Mouse (Mus musculus): ENCODE data around the gene Il1rap.
A peak's percentile ranks its signal among the peaks of the same experiment; 100 is the strongest.

Il1rap gene

DNA sequence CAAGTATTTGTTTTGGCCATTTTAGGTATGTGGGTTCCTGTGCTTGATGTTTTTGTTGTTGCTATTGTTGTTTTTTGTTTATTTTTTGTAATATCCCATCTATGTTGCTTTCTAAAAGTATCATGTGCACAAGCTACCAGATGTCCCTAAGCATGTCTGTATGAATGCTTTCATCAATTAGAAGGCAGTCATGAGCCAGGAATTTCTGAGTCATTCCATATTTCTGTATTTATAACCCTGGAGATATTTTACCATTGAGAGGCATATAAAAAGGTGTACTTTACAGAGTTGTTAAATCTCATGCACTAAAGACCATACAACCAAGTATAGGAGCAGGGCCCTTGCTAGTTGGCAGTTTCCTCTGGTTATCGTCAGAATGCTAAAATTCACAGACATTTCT lies 41.6 kb downstream of the Il1rap start:
- no peak for DNase-seq

DNA sequence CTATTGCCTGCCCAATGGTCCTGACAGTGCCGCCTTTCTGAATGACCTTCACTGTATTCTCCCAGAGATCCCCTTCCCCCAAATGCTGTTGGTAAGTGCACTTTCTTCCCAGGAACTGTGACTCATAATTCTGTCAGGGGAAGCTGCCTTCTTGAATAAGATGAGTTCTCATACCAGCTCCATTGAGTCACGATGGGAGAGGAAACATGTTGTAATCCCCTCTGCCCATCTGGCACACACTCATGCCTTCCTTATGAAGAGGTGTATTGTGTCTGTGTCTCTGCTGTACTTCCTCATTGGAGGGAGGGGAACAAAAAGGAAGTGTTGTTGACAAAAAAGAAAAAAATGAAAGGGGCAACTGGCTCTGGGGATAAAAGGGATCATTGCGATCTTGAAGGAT lies 44.6 kb downstream of the Il1rap start:
- no peak for DNase-seq

GRCm38 (mm10) chr16:26634800-26635199 lies 53.3 kb downstream of the Il1rap start:
- no peak for DNase-seq

GRCm38 (mm10) chr16:26643077-26643476 lies 61.6 kb downstream of the Il1rap start:
- DNase-seq: no peak

DNA sequence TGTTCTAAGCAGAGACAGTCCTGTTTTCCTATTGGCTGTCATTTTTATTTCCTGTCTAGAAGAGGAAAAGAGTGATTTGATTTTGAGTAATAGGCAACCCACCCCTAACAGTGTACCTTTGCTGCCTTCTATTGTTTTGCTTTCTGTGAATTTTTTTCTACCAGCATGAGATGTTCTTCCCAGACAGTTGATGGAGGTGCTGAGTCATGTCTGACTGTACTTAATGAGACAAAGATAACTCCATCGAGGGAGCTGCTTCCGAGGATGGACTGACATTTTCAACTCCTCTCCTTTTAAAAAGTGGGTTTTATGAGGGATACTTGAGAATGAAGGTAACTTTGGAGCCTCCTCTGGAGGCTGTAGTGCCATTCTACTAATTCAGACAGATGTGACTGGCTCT lies 64.6 kb downstream of the Il1rap start:
- no peak for DNase-seq

- no peak for DNase-seq
These were observed 65.5 kb downstream of the Il1rap start for GRCm38 (mm10) chr16:26647036-26647435.

GRCm38 (mm10) chr16:26662722-26663436 lies 81.4 kb downstream of the Il1rap start:
- DNase-seq: no peak

DNA sequence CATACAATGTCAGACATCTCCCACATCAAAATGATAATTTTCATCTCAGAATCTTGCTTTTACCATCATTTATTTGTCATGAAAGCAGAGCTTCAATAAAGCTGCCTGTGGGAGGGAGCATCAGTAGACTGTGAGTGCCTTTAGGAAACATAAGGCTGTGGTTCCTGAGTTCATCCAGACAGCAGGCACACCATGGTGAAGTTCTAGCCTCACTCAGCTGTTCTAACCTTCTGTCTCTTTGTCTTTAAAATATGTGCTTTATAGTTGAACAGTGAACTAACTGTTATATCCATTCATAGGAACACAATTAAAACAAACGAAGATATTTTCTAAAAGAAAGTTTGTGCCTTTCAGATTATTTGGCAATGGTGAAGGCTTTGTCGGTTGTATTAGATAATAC lies 84.9 kb downstream of the Il1rap start:
- no peak for DNase-seq

GRCm38 (mm10) chr16:26669081-26669480 lies 87.6 kb downstream of the Il1rap start:
- DNase-seq: no peak

DNA sequence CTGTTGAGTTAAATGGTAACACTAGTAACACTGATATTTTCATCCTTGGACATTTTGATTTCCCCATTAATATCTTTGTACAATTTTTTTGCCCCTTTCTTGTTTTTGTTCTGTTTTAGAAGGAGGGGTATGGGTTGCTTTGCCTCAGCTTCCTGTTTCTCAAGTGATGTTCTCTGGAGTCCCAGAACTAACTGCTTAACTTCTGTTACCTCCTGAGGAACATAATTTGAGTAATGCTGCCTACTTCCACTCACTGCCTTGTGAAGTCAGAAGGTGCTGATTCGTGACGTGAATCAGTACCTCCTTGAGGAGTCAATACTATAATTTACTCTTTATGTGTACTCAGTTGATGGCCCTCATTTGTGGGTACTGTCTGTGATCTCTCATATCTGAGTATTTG lies 98.9 kb downstream of the Il1rap start:
- DNase-seq: no peak

DNA sequence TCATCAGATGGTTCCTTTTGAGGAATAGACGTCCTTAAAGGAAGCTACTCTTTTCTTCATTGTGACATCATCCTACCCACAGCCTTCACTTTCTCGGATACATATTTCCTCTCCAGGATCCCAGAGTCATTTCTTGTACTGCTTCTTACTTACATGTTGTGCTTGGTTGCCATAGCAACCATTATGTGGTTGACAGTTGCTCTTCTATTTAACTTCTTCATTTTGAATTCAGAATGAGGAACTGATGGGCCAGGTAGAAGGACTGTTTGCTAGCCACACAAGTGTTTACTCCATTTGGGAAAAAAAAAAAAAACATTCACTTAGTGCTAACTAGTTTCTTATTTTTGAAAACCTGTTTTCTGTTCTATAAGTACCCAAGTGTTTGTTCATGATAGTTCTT lies 108.3 kb downstream of the Il1rap start:
- DNase-seq: no peak

- DNase-seq: no peak
These were observed 109.8 kb downstream of the Il1rap start for GRCm38 (mm10) chr16:26691294-26691693.

DNA sequence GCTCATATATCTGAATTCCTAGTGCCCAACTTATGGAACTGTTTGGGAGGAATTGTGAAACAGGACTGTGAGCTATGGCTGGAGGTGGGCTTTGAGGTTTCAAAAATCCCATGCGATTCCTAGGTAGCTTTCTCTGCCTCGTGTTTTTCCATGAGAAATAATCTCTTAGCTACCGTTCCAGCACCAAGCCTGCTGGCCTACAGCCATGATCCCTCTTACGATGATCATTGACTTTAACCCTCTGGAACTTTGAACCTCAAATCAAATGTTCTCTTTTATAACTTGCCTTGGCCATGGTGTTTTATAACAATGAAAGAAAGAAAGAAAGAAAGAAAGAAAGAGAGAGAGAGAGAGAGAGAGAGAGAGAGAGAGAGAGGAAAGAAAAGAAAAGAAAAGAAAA lies 116.6 kb downstream of the Il1rap start:
- peak; percentile 65 to 66 for DNase-seq

DNA sequence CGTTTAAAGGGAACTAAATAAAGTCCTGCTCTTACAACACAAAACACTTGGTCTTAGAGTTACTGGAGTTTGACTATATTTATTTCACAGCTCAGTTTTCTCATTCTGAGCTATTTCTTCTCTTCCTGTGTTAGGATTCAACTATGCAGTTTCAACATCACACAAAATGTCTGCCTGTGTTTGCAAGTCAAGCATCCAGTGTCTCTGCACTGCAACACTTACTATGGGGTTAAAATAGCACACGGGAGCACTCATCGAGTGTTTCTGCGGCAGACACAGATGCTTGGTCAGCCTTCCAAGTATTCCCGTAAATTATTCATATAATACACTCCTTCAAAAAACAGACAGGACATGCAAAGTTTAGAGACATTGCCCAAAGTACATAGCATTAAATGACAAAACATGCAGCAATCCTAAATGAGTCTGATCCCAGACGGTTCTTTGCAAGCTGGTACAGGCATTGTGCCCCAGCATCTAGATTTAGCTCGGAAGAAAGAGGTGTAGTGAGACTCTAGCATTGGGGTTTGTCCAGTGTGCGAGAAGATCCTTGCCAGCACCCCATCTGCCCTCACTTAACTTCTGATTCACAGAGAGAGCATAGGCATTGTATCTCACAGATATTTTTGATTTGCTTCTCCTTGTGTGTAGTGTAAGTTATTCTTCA lies 119.1 kb downstream of the Il1rap start:
- DNase-seq: no peak

DNA sequence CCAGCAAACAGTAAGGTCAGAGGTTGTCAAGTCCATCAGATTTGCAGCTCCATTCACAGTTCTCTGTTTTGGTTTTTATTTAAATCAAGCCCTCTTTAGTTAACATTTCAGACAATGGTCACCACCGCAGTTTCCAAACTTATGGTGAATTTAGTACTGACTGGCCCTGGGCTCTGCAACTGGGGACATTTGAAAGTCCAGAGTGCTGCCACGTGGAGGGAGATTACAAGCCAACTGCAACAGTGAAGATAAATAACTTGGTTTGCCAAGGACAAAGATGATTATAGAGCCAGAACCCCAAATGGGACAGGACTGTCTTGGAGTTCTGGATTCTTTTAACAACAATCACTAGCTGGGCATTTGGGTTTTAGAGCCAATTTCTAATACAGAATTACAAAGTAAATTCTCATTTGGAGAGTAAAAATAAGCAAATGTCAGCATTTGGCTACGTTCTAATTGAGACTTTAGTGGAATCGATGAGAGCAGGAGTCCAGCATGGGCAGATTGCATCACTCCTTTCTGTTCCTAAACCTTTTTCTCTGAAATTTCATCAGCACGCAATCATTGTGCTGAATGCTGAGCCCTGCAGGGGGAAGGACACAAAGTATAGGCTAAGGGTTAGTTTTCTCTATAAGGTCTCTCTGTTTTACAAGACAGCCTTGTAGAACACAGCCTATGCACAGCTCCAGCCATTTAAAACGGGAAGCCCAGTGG lies 124.3 kb downstream of the Il1rap start:
- DNase-seq: no peak

- no peak for DNase-seq
These were observed 125.0 kb downstream of the Il1rap start for GRCm38 (mm10) chr16:26706503-26706902.

DNA sequence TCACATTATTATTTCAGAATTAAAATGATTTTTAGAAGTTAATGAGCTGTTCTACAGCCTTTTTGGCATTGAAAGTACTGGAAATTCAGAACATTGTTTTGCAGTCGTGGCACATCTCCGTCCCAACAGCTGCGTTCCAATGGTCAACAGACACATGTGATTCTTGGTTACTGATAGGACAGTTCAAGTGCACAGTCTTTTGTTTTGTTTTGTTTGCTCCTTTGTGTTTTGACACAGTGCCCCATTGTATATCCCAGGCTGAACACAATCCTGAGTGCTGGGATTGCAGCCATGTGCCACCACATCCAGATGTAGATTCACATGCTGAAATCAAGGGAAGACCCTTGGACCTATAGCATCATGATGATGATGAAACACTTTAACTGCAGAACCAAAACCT lies 129.4 kb downstream of the Il1rap start:
- DNase-seq: no peak

GRCm38 (mm10) chr16:26713538-26714316 lies 132.2 kb downstream of the Il1rap start:
- no peak for DNase-seq

DNA sequence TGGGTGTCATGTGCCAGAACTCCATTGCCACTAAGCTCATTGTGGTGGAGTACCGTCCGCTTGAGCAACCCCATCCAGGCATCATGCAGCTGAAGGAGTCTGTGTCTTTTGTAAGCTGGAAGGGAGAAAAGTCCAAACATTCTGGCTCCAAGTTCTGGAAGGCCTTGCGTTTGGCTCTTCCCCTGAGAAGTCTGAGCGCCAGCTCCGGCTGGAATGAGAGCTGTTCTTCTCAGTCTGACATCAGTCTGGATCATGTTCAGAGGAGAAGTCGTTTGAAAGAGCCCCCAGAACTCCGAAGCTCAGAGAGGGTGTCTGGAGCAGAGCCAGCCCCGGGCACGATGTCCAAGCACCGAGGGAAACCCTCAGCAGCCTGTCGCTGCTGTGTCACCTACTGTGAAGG lies 141.0 kb downstream of the Il1rap start:
- no peak for DNase-seq

- no peak for DNase-seq
These were observed 142.6 kb downstream of the Il1rap start for GRCm38 (mm10) chr16:26723952-26724747.

DNA sequence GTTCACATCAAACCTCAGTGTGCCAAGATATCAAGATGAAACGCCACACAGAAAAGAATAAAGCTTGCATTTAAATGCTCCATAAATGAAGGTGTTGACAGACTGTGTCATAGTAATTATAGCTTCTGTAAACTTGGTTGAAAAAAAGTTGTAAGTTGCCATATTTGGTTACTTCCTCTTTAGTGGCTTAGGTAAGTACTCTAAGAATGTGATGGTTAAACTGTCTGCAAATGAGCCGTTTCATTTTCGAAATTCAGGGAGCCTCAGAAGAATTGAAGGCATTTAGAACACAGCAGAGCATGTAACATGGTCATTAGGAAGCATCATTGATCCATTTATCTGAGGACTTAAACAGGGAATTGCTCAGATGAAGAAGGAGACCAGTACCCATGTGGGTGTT lies 146.6 kb downstream of the Il1rap start:
- DNase-seq: no peak

DNA sequence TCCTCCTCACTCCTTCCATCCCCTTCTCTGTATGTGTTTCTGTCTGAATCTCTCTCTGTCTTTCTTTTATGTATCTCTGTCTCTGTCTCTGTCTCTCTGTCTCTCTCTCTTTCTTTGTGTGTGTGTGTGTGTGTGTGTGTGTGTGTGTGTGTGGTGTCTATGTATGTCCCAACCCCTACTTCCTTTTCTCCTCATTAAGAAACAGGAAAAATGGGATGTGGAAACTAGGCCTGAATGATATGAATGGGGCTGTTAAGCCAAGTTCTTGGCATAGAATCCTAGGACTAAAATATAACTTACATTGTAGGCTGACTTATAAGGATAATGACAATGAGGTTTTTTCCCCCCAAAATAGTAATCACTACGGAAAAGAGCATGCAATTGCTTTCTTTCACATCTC lies 149.4 kb downstream of the Il1rap start:
- DNase-seq: no peak

Measured in kidney, postnatal 25 days (tissue).